Mouse (Mus musculus) intestine, embryonic 15.5 days (tissue): ENCODE results near the gene Tepp. TPM values are rescaled to one million over a fixed set of nuclear protein-coding genes. Genes with fewer than 3 reads are reported as not detected.

Source experiments
- ATAC-seq: fragments of 200-750 bp; cut with Nextera tagmentation; 2 replicates; pipeline ENCODE4 v1.8.0; 2017; ENCODE audit warnings: moderate TSS enrichment, moderate library complexity
- H3K27ac ChIP-seq: fragments of 300-500 bp; sonication (generic); 2 replicates; pipeline ENCODE4 v1.5.1; 2015; ENCODE audit warnings: mild to moderate bottlenecking, inconsistent platforms
- H3K27me3 ChIP-seq: fragments of 300-500 bp; sonication (generic); replicated peaks from 2 replicates; pipeline ENCODE4 v1.6.1; 2015; ENCODE audit warnings: inconsistent platforms
- H3K36me3 ChIP-seq: fragments of 300-500 bp; sonication (generic); 2 replicates; pipeline ENCODE4 v1.6.1; 2015; ENCODE audit warnings: inconsistent platforms
- H3K4me1 ChIP-seq: fragments of 300-500 bp; sonication (generic); replicated peaks from 2 replicates; pipeline ENCODE4 v1.6.1; 2015; ENCODE audit warnings: inconsistent platforms
- H3K4me2 ChIP-seq: fragments of 300-500 bp; sonication (generic); replicated peaks from 2 replicates; pipeline ENCODE4 v1.6.1; 2015; ENCODE audit warnings: mild to moderate bottlenecking, inconsistent platforms
- H3K4me3 ChIP-seq: fragments of 300-500 bp; sonication (generic); replicated peaks from 2 replicates; pipeline ENCODE4 v1.5.1; 2015; ENCODE audit warnings: inconsistent platforms
- H3K9ac ChIP-seq: fragments of 300-500 bp; sonication (generic); 2 replicates; pipeline ENCODE4 v1.6.1; 2015; ENCODE audit warnings: inconsistent platforms
- H3K9me3 ChIP-seq: fragments of 300-500 bp; sonication (generic); 2 replicates; pipeline ENCODE4 v1.6.1; 2016; ENCODE audit warnings: inconsistent platforms
- WGBS: fragments of 180-500 bp; shearing (Covaris S2); methylation state at CpG from one replicate; pipeline ENCODE4 v1.1.7; 2015; 5-methylcytosine and 5-hydroxymethylcytosine counted together
- polyA plus RNA-seq: library from polyadenylated mRNA; unstranded; fragments of >200 nt; fragmentation: Nextera tagmentation; extraction: Ambion mirVana; gene quantifications from 2 replicates; pipeline ENCODE4 v1.2.1, GENCODE M21; 2015

Tepp gene
- polyA plus RNA-seq, 1 experiment from 2014 or later, result not detected

DNA sequence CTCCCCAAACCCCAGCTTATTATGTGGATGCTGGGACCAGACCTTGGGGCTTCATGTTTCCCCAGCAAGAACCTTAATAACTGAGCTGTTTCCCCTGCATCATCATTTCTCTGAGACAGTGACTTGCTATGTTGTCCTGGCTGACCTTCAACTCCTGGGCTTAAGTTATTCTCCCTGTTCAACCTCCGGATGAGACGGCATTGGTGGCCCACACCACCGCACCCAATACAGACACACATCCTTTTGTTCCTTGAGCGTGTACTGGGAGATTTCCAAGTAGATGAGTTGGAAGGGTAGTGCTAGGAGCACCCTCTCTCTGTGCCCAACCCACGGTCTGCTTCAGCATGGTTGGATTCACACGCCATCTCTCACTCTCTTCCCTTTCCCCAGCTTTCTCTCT, 3.5 kb downstream of the Tepp start:
- Histone ChIP-seq H3K9me3 (no peaks in the 10 kb centered on the region), H3K27ac (no peak overlapping the region), H3K27me3 (no peaks in the 10 kb centered on the region), H3K9ac (no peak overlapping the region), H3K4me3 (no peak overlapping the region), H3K36me3 (no peaks in the 10 kb centered on the region), H3K4me2 (no peak overlapping the region), H3K4me1 (no peaks in the 10 kb centered on the region)
- 84% methylated on average over 6 of the region's 6 CpGs for WGBS
- no peak for ATAC-seq

DNA sequence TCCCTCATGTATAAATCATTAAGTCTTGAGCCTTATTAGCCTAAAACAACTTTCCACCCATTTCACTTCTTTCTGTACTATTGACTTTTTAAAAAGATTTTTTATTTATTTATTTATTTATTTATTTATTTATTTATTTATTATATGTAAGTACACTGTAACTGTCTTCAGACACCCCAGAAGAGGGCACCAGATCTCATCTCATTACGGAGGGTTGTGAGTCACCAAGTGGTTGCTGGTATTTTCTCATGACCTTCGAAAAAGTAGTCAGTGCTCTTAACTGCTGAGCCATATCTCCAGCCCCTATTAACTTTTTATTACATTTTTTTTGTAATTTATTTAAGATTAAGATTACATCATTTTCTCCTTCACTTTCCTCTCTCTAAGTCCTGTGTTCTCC, 4.3 kb downstream of the Tepp start:
- peaks cover under 1% of the 10 kb centered on the region; the same call in 1 of the 2 replicates for H3K4me1 ChIP-seq
- no peak overlapping the region for H3K4me2 ChIP-seq
- H3K27me3 ChIP-seq, result no peaks in the 10 kb centered on the region
- no peak for ATAC-seq
- H3K27ac ChIP-seq, result no peak overlapping the region
- H3K9me3 ChIP-seq, result no peaks in the 10 kb centered on the region
- no peak overlapping the region for H3K4me3 ChIP-seq
- no peaks in the 10 kb centered on the region for H3K36me3 ChIP-seq
- 76% methylated on average over 2 of the region's 2 CpGs for WGBS
- H3K9ac ChIP-seq, result no peak overlapping the region

DNA sequence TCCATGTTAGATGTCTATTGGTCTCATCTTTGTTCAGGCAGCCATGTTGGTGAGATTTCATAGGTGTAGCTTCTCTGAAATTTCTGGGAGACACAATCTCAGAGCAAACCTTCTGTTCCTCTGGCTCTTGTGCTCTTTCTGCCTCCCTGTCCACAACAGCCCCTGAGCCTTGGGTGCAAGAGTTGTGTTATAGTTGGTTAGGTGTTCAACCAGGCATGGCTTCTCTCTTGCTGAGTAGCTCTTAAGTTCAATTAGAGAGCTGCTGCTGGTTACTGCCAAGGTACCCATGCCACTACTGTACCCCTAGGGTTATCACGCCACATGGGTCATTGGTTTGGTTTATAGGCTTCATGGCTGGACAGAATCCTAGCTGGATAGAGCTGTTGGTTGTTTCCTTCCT, 5.0 kb downstream of the Tepp start:
- H3K9ac ChIP-seq, result no peak overlapping the region
- no peak overlapping the region for H3K27ac ChIP-seq
- H3K36me3 ChIP-seq, result no peaks in the 10 kb centered on the region
- no peaks in the 10 kb centered on the region for H3K27me3 ChIP-seq
- WGBS, result 89% methylated on average over 1 of the region's 1 CpGs
- no peak for ATAC-seq
- H3K4me2 ChIP-seq, result no peak overlapping the region
- H3K4me1 ChIP-seq, result peaks cover 7% of the 10 kb centered on the region; the same call in 1 of the 2 replicates
- H3K4me3 ChIP-seq, result no peak overlapping the region
- H3K9me3 ChIP-seq, result no peaks in the 10 kb centered on the region

DNA sequence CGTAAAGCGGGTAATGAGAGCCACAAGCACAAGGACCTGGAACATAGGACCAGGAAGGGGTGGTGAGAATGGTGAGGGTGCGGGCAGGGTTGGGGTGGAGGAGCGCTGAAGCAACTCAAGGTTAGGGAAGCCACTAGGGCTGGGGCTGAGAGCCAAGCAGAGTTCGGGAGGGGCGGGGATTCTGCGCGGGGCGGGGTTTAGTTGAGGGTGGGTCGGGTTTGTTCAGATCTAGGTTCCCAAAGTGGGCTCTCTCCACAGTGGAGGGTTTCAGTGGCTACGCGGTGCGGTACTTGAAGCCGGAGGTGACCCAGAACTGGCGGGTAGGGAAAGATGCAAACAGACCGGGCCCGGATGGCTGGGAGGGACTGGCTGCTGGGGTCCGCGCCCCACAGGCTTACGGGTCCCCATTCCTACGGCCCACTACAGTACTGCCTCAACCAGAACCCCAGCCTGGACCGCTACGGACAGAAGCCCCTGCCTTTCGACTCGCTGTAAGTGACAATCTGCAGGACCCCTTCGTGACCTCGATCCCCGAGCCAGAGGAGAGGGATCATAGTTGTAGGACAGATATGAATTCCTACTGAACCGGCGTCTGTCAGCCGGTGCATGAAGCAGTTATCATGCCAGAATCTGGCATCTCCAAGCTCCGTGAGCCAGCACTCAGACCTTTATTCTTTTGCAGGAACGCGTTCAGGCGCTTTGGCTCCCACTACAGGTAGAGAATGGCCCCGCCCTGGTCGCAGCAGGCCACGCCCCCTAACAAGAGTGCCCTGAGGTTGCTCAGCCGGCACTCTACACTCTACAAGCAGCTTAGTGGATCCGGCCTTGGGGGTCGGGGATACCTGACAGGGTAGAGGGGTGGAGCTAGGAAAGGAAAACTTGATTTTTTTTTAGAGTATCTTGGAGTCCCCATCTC, 10.1 kb downstream of the Tepp start:
- H3K36me3 ChIP-seq, result peaks cover under 1% of the 10 kb centered on the region; the same call in 1 of the 2 replicates
- ATAC-seq, result peak; percentile 93
- H3K4me3 ChIP-seq, result peak overlapping the region; percentile 45
- no peak overlapping the region for H3K27ac ChIP-seq
- peak overlapping the region; percentile 98 for H3K4me2 ChIP-seq
- peak overlapping the region; percentile 41 for H3K9ac ChIP-seq
- WGBS, result 2% methylated on average over 41 of the region's 41 CpGs
- no peaks in the 10 kb centered on the region for H3K9me3 ChIP-seq
- peaks cover 15% of the 10 kb centered on the region; the same call in 1 of the 2 replicates for H3K4me1 ChIP-seq
- no peaks in the 10 kb centered on the region for H3K27me3 ChIP-seq

DNA sequence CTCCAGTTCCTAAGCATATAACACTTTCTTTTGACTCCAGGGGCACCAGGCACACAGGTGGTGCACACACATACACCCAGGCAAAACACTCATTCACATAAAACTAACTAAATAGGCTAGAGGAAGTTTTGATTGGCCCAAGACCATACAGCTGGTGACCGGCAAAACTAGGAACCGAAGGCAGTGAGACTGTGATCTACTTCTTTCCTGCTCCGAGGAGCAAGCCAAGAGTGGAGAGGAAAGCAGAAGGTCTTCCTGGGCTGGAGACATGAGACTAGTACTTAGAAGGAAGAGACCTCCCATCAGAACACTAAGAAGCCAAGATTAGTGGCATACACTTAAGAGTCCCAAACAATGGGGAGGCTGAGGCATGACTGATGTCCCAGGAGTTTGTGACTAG, 12.8 kb downstream of the Tepp start:
- Histone ChIP-seq H3K36me3 (peaks cover 24% of the 10 kb centered on the region), H3K4me2 (no peak overlapping the region), H3K27me3 (no peaks in the 10 kb centered on the region), H3K9me3 (no peaks in the 10 kb centered on the region), H3K4me1 (peaks cover 17% of the 10 kb centered on the region; the same call in 1 of the 2 replicates), H3K4me3 (no peak overlapping the region), H3K27ac (no peak overlapping the region), H3K9ac (no peak overlapping the region)
- ATAC-seq, result no peak
- WGBS, result 75% methylated on average over 3 of the region's 3 CpGs

DNA sequence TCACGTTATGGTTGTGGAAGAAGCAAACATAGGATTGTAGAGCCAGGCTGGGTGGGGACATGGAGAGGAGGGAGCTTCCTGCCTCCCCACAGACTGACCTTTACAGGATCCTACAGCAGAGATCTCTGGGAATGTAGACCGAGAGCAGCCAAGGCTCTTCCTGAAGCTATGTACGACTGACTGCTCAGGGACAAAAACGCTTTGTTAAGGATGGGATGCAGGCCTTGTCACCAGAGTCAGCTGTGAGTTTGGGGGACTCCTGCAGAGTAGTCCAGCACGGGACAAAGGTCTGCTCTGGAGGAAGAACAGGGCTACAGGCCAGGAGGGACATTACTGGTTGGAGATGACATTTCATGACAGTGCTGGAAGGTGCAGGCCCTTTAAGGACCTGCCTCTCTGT, 14.3 kb downstream of the Tepp start:
- no peak overlapping the region for H3K4me3 ChIP-seq
- 74% methylated on average over 5 of the region's 5 CpGs for WGBS

DNA sequence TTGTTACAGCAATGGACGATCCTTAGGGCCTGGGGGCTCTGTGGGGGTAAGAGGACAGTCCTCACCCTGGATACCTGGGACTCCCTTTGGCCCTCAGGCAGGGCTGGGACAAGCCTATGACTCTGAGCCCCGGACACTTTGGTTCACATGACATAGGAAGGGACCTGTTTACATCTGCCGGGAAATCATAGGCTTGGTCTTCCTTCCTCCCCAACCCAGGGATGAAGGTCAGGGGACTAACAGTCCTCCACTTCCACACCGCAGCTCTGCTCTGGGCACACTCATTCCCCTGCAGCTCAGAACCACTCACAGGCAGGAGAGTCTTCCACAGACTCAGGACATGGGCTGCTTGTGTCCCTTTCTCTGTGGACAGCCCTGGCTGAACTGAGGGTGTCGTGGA, 16.5 kb downstream of the Tepp start:
- WGBS, result 74% methylated on average over 5 of the region's 5 CpGs
- no peak overlapping the region for H3K4me2 ChIP-seq
- no peaks in the 10 kb centered on the region for H3K27me3 ChIP-seq
- 0 out of 2 replicates have a peak, but pooled peaks cover 13% of the 10 kb centered on the region for H3K4me1 ChIP-seq
- ATAC-seq, result no peak
- no peak overlapping the region for H3K27ac ChIP-seq
- no peak overlapping the region for H3K4me3 ChIP-seq
- H3K9ac ChIP-seq, result no peak overlapping the region
- H3K36me3 ChIP-seq, result peaks cover 37% of the 10 kb centered on the region
- H3K9me3 ChIP-seq, result no peaks in the 10 kb centered on the region

More for the DNA sequence above, 14.3 kb downstream of the Tepp start:
- Histone ChIP-seq H3K9ac (no peak overlapping the region), H3K4me1 (peaks cover 17% of the 10 kb centered on the region; the same call in 1 of the 2 replicates), H3K9me3 (no peaks in the 10 kb centered on the region), H3K36me3 (peaks cover 37% of the 10 kb centered on the region), H3K27ac (no peak overlapping the region), H3K4me2 (no peak overlapping the region), H3K27me3 (no peaks in the 10 kb centered on the region)
- no peak for ATAC-seq

DNA sequence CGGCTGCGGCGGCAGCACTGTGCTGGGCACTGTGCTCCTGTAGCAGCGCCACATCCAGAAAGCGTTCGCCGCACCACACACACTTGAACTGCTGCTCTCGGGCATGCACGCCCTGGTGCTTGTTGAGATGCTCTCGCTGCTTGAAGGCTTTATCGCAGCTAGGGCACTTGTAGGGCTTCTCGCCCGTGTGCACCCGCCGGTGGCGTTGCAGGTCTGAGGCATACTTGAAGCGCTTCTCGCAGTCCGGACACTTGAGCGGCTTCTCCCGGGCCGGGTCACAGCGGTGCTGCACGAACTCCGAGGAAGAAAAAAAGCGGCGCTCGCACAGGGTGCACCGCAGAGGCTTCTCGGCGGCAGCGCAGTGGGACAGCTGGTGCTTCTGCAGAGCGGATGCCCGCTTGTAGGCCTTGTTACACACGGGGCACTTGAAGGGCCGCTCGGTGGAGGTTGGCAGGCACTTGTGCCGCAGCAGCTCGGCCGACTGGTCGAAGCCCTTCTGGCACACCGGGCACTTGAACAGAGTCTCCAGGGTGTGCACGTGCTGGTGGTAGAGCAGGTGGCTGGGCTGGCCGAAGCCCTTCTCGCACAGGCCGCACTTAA, 17.6 kb downstream of the Tepp start:
- no peaks in the 10 kb centered on the region for H3K9me3 ChIP-seq
- H3K4me2 ChIP-seq, result no peak overlapping the region
- WGBS, result 89% methylated on average over 46 of the region's 46 CpGs
- H3K27ac ChIP-seq, result no peak overlapping the region
- H3K4me3 ChIP-seq, result no peak overlapping the region
- ATAC-seq, result no peak
- H3K36me3 ChIP-seq, result peaks cover 37% of the 10 kb centered on the region
- no peaks in the 10 kb centered on the region for H3K27me3 ChIP-seq
- H3K9ac ChIP-seq, result no peak overlapping the region
- 0 out of 2 replicates have a peak, but pooled peaks cover 16% of the 10 kb centered on the region for H3K4me1 ChIP-seq

DNA sequence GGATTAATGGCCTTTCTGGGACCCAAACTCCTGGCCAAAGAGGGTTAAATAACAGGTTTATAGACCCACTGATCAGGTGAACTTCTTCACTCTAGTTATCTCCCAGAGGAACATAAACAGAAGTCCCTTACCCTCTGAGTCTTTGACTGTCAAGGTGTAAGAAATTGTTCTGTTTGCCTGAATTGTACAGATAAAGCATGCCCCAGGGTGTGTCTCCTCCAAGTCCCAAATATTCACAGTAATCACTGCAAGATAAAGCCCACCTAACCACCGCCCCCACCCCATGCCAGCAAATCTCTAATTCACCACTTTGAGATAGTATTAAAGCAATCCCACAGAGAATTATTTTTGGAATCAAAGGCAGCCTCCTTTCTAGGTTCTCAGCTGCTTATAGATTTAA, 20.0 kb downstream of the Tepp start:
- no peak for ATAC-seq
- Histone ChIP-seq H3K27ac (no peak overlapping the region), H3K4me3 (peak overlapping the region; percentile 82), H3K4me1 (0 out of 2 replicates have a peak, but pooled peaks cover 16% of the 10 kb centered on the region), H3K9ac (peak overlapping the region; percentile 94; the same call in 1 of the 2 replicates), H3K36me3 (peaks cover 40% of the 10 kb centered on the region), H3K27me3 (no peaks in the 10 kb centered on the region), H3K4me2 (peak overlapping the region; percentile 82), H3K9me3 (no peaks in the 10 kb centered on the region)
- WGBS, result 53% methylated on average over 1 of the region's 1 CpGs

DNA sequence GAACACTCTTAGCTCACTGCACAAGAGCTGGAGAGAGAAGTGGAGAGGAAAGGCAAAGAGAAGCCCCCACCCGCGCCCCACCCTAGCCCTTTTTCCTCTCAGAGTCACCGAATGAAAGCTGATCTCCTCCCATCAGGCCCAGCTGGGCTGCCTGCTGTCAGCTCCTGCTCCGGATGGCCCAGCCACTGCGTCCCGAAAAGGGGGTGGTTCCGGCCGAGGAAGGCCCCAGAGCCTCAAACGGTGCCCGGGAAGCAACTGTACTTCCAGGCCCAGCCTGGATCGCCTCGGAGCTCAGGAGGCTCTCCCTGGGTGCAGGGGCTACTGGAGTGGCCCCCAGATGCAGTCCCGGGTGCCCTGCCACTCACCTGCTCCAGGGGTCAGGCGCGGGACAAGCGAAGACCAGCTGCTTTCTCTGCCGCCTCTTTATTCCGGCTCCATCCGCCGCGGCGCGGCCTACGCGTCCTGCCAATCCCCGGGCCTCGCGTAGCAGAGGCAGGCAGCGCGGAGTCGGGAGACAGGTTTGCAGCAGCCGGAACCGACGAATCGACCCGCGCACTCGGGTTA, 20.9 kb downstream of the Tepp start:
- peak overlapping the region; percentile 82 for H3K4me3 ChIP-seq
- H3K36me3 ChIP-seq, result peaks cover 36% of the 10 kb centered on the region
- peak overlapping the region; percentile 99 for H3K27ac ChIP-seq
- peak overlapping the region; percentile 82 for H3K4me2 ChIP-seq
- no peaks in the 10 kb centered on the region for H3K9me3 ChIP-seq
- H3K27me3 ChIP-seq, result no peaks in the 10 kb centered on the region
- ATAC-seq, result peak; percentile 59
- WGBS, result under 1% methylated on average over 38 of the region's 38 CpGs
- H3K4me1 ChIP-seq, result 0 out of 2 replicates have a peak, but pooled peaks cover 16% of the 10 kb centered on the region
- peak overlapping the region; percentile 94 for H3K9ac ChIP-seq

DNA sequence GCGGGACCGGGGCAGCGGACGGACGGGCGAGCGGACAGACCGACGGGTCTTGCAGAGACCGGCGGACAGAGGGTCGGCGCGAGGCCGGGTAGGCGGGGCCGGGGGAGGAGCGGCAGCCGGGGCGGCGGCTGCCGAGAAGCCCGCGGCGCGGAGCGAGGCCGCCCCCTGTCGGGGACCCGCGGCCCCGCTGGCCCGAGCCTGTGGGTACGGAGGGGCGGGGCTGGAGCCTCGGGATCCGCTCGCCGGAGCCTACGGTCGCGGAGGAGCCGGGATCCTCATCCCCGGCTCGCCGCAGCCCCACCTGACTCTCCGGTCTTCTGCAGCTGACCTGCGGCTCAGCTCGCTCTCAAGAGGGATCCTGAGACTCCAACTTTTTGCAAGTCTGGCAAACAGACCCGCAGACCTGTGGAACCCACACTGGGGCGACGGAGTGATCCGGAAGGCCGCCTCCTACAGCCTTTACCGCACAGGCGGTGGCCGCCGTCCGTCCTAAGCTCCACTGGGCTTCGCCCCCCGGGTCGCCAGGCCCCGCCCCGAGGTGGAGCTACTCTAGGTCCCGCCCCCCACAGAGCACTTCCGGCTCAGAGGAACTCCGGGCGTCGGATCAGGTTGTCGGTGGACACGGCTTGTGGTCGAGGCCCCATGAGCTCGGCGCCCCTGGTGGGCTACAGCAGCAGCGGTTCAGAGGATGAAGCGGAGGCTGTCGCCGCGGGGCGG, 21.5 kb downstream of the Tepp start, which contains the start of the genes Zfp319 and Usb1:
Zfp319 (minus strand) TSS at position 231 of the 717 bp plus-strand sequence.
Usb1 (plus strand) TSS at position 565 of the 717 bp plus-strand sequence.
- peak; percentile 97 for ATAC-seq
- Histone ChIP-seq H3K9me3 (no peaks in the 10 kb centered on the region), H3K9ac (peak within 1 kb of the TSS; percentile 94), H3K4me3 (peak within 1 kb of the TSS; percentile 82), H3K4me1 (0 out of 2 replicates have a peak, but pooled peaks cover 16% of the 10 kb centered on the region), H3K36me3 (peaks cover 29% of the 10 kb centered on the region), H3K4me2 (peak within 1 kb of the TSS; percentile 82), H3K27me3 (no peaks in the 10 kb centered on the region), H3K27ac (peak within 1 kb of the TSS; percentile 99)
- under 1% methylated on average over 73 of the region's 80 CpGs for WGBS
